Mouse (Mus musculus): ENCODE results near the gene Dpp6. TPM values are rescaled to one million over a fixed set of nuclear protein-coding genes. Genes with fewer than 3 reads are reported as not detected.

The Dpp6 gene
- total and polyA plus RNA-seq, 3 experiments, result 0.04 to 0.11 TPM; not detected in 1

DNA sequence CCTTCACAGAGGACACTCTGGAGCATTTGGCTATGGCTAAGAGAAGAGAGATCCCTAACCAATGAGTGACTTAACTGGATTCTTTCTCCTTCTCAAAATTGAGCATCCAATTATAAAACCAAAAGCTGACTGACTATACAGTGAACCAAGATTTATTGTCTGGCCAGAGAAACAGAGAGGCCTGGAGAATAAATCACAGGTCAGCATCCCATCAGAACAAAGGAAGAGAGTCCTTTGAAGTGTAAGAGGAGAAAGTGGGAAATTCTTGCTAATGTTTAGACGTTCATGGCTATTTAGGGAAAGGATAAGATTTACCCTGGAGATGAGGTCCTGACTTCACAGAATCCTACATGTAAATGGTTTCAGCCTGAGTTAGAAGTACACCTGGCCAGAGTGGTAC lies 499.7 kb downstream of the Dpp6 start:
- no peaks in the 10 kb centered on the region for H3K4me1 ChIP-seq (ENCODE audit: control insufficient read depth, insufficient read depth, low read length)
- no peak overlapping the region for H3K9ac ChIP-seq (ENCODE audit: low read depth, low read length)
- no peaks in the 10 kb centered on the region for H3K79me2 ChIP-seq (replicated peaks; ENCODE audit: control insufficient read depth, insufficient read depth, low read length)
- no peak overlapping the region for H3K27ac ChIP-seq
- intact Hi-C loops (cut with DNase I), result no loop called here
- WGBS, result 29% methylated on average over 1 of the region's 1 CpGs
- H3K36me3 ChIP-seq (ENCODE audit: control insufficient read depth, insufficient read depth, low read length), result no peaks in the 10 kb centered on the region
- TF ChIP-seq POLR2A (IDR thresholded peaks at IDR 0.05; ENCODE audit: insufficient read depth, low read depth, low read length) (no peak), EP300 (IDR thresholded peaks at IDR 0.05; ENCODE audit: insufficient read depth, low read depth, low read length) (no peak), CTCF (IDR thresholded peaks at IDR 0.05) (no peak)
- no peaks in the 10 kb centered on the region for H3K27me3 ChIP-seq (ENCODE audit: control insufficient read depth, insufficient read depth, low read length)
- no peak overlapping the region for H3K4me3 ChIP-seq
- no peak for DNase-seq

- no peak overlapping the region for H3K27ac ChIP-seq
- H3K9ac ChIP-seq (ENCODE audit: low read depth, low read length), result no peak overlapping the region
- no peaks in the 10 kb centered on the region for H3K36me3 ChIP-seq (ENCODE audit: control insufficient read depth, insufficient read depth, low read length)
- no peaks in the 10 kb centered on the region for H3K27me3 ChIP-seq (ENCODE audit: control insufficient read depth, insufficient read depth, low read length)
- no peaks in the 10 kb centered on the region for H3K4me1 ChIP-seq (ENCODE audit: control insufficient read depth, insufficient read depth, low read length)
- TF ChIP-seq POLR2A (IDR thresholded peaks at IDR 0.05; ENCODE audit: insufficient read depth, low read depth, low read length), result no peak
- TF ChIP-seq CTCF (IDR thresholded peaks at IDR 0.05), result no peak
- TF ChIP-seq EP300 (IDR thresholded peaks at IDR 0.05; ENCODE audit: insufficient read depth, low read depth, low read length), result no peak
- no peak overlapping the region for H3K4me3 ChIP-seq
- H3K79me2 ChIP-seq (replicated peaks; ENCODE audit: control insufficient read depth, insufficient read depth, low read length), result no peaks in the 10 kb centered on the region
- intact Hi-C loops (cut with DNase I), result no loop called here
- no peak for DNase-seq
These were observed 500.3 kb downstream of the Dpp6 start for GRCm38 (mm10) chr5:27317264-27317663.

GRCm38 (mm10) chr5:27317832-27318231 lies 500.8 kb downstream of the Dpp6 start:
- no peak for DNase-seq
- Histone ChIP-seq H3K4me3 (no peak overlapping the region), H3K27ac (no peak overlapping the region), H3K27me3 (ENCODE audit: control insufficient read depth, insufficient read depth, low read length) (no peaks in the 10 kb centered on the region), H3K79me2 (replicated peaks; ENCODE audit: control insufficient read depth, insufficient read depth, low read length) (no peaks in the 10 kb centered on the region), H3K36me3 (ENCODE audit: control insufficient read depth, insufficient read depth, low read length) (no peaks in the 10 kb centered on the region), H3K4me1 (ENCODE audit: control insufficient read depth, insufficient read depth, low read length) (no peaks in the 10 kb centered on the region), H3K9ac (ENCODE audit: low read depth, low read length) (no peak overlapping the region)
- WGBS, result 77% methylated on average over 1 of the region's 1 CpGs
- intact Hi-C loops (cut with DNase I), result no loop called here
- TF ChIP-seq EP300 (IDR thresholded peaks at IDR 0.05; ENCODE audit: insufficient read depth, low read depth, low read length) (no peak), POLR2A (IDR thresholded peaks at IDR 0.05; ENCODE audit: insufficient read depth, low read depth, low read length) (no peak)

- Histone ChIP-seq H3K36me3 (ENCODE audit: control insufficient read depth, insufficient read depth, low read length) (no peaks in the 10 kb centered on the region), H3K4me1 (ENCODE audit: control insufficient read depth, insufficient read depth, low read length) (no peaks in the 10 kb centered on the region), H3K4me3 (no peak overlapping the region), H3K9ac (ENCODE audit: low read depth, low read length) (no peak overlapping the region), H3K27ac (no peak overlapping the region), H3K27me3 (ENCODE audit: control insufficient read depth, insufficient read depth, low read length) (no peaks in the 10 kb centered on the region), H3K79me2 (replicated peaks; ENCODE audit: control insufficient read depth, insufficient read depth, low read length) (no peaks in the 10 kb centered on the region)
- 68% methylated on average over 4 of the region's 4 CpGs for WGBS
- DNase-seq, result no peak
- TF ChIP-seq CTCF (IDR thresholded peaks at IDR 0.05) (no peak), POLR2A (IDR thresholded peaks at IDR 0.05; ENCODE audit: insufficient read depth, low read depth, low read length) (no peak), EP300 (IDR thresholded peaks at IDR 0.05; ENCODE audit: insufficient read depth, low read depth, low read length) (no peak)
- intact Hi-C loops (cut with DNase I), result no loop called here
These were observed 502.7 kb downstream of the Dpp6 start for GRCm38 (mm10) chr5:27319731-27320130.

DNA sequence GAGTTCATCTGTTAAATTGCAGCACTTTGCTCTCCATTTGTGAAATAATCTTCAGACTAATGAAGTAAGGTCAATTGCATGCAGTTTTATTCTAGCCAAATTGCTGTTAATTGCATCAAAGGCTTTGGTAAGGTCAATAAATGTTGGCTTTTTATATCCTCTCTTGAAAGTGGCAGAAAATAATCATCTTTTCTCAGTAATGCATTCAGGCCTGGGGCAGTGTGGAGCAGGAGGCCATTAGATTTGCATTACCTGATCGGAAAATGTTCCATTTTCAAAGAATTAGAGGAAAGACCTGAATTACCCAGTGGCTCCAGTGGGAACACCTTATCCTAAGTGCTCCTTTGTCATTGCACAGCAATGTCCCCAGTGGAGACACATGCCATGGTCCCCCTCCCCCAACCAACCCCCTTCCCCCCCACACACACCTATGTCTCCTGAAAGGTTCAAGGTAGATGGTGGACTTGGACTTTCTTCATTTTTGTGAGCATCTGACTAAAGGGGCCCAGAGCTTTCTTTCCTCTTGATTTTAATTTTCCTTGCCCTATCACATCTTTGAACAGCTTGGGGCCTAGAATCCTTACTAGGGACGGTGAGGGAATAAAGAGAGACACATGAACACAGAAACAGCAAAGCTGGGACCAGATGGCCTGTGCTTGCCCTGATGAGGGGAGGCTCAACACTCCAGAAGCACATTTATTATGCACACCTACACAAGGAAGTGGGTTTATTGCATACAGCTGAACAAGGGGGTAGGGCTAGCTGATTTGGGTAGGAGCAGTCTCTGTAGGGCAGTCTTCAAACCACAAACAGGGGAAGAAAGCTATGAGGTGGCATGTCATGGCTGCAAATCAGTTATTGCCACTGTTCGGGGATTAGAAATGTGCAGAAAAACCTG lies 506.1 kb downstream of the Dpp6 start:
- DNase-seq, result no peak
- WGBS, result 83% methylated on average over 3 of the region's 3 CpGs
- Histone ChIP-seq H3K4me1 (ENCODE audit: control insufficient read depth, insufficient read depth, low read length) (no peaks in the 10 kb centered on the region), H3K79me2 (replicated peaks; ENCODE audit: control insufficient read depth, insufficient read depth, low read length) (no peaks in the 10 kb centered on the region), H3K36me3 (ENCODE audit: control insufficient read depth, insufficient read depth, low read length) (no peaks in the 10 kb centered on the region), H3K4me3 (no peak overlapping the region), H3K27me3 (ENCODE audit: control insufficient read depth, insufficient read depth, low read length) (no peaks in the 10 kb centered on the region), H3K9ac (ENCODE audit: low read depth, low read length) (no peak overlapping the region), H3K27ac (no peak overlapping the region)
- intact Hi-C loops (cut with DNase I), result no loop called here
- TF ChIP-seq EP300 (IDR thresholded peaks at IDR 0.05; ENCODE audit: insufficient read depth, low read depth, low read length) (no peak), POLR2A (IDR thresholded peaks at IDR 0.05; ENCODE audit: insufficient read depth, low read depth, low read length) (no peak), CTCF (IDR thresholded peaks at IDR 0.05) (no peak)

DNA sequence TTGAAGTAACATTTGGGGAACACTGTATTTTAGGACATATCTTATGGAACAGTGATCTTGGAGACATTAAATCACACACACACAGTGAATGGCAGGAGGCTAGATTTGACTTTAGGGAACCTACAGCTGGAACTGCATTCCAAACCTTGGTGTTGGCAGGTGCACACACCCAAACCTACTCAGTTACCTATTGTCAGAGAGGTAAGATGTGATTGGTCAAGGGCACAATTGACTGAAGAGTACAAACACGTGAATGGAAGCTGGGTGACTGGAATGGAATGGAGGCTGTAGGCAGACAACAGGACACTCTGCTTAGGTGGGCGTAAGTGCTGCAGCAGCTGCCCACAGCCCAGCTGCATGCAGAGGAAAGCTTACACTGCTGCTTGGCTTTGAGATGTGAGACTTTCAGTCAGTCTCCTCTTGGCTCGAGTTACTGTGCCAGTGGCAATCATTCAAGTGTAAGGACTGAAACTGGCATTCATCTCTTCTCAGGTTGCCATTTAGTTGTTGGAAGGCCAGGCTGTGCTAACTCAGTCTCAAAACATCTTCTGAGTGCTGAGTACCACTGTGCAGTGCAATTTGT lies 507.4 kb downstream of the Dpp6 start:
- intact Hi-C loops (cut with DNase I), result no loop called here
- H3K79me2 ChIP-seq (replicated peaks; ENCODE audit: control insufficient read depth, insufficient read depth, low read length), result no peaks in the 10 kb centered on the region
- H3K27me3 ChIP-seq (ENCODE audit: control insufficient read depth, insufficient read depth, low read length), result no peaks in the 10 kb centered on the region
- no peak for TF ChIP-seq EP300 (IDR thresholded peaks at IDR 0.05; ENCODE audit: insufficient read depth, low read depth, low read length)
- TF ChIP-seq POLR2A (IDR thresholded peaks at IDR 0.05; ENCODE audit: insufficient read depth, low read depth, low read length), result no peak
- TF ChIP-seq CTCF (IDR thresholded peaks at IDR 0.05), result no peak
- no peaks in the 10 kb centered on the region for H3K4me1 ChIP-seq (ENCODE audit: control insufficient read depth, insufficient read depth, low read length)
- no peak overlapping the region for H3K4me3 ChIP-seq
- peak in 1 of 2 experiments; percentile 9 for DNase-seq
- WGBS, result 50% methylated on average over 3 of the region's 3 CpGs
- no peak overlapping the region for H3K9ac ChIP-seq (ENCODE audit: low read depth, low read length)
- no peaks in the 10 kb centered on the region for H3K36me3 ChIP-seq (ENCODE audit: control insufficient read depth, insufficient read depth, low read length)
- H3K27ac ChIP-seq, result no peak overlapping the region
